In genomic region chr12:84191770-84192169, GRCm38 (mm10) we compare ENCODE assay signal across 8 mouse cellular contexts. TPM values are rescaled to one million over a fixed set of nuclear protein-coding genes. Genes with fewer than 3 reads are reported as not detected.
DNase-seq lines count a peak whose midpoint lies in the region; ATAC-seq and TF ChIP-seq lines count a peak whose summit lies in the region.

No protein-coding gene starts in this region.

- H3K36me3 ChIP-seq in erythroblast, embryonic 14.5 days (ENCODE audit: control insufficient read depth), result peaks cover 64% of the 10 kb centered on the region
- H3K36me3 ChIP-seq in CH12.LX (replicated peaks in 1 of 2; ENCODE audit: control insufficient read depth in 1 of 2, insufficient read depth in 1 of 2, low read length in 1 of 2), result peaks cover 2 to 29% of the 10 kb centered on the region in 2 experiments
- no peaks in the 10 kb centered on the region for H3K36me3 ChIP-seq in forebrain, embryonic 15.5 days
- peaks cover 32% of the 10 kb centered on the region for H3K36me3 ChIP-seq in liver, embryonic 15.5 days (replicated peaks)

- in situ Hi-C loops in CH12.LX (cut with MboI; ENCODE audit: low pct_ligation_motif_present, low pct_unique_long_range_greater_than_20kb, low sequenced_read_pairs), result no loop called here

- no peak overlapping the region for H3K27ac ChIP-seq in CH12.LX (ENCODE audit: insufficient read depth, low read depth)
- no peak overlapping the region for H3K27ac ChIP-seq in forebrain, embryonic 15.5 days (replicated peaks)
- H3K27ac ChIP-seq in liver, embryonic 15.5 days (replicated peaks), result peak overlapping the region; percentile 97

- TF ChIP-seq POLR2A in CH12.LX (IDR thresholded peaks at IDR 0.05; ENCODE audit: low read depth, low read length), result no peak

- peak overlapping the region; percentile 96 for H3K9ac ChIP-seq in CH12.LX (ENCODE audit: insufficient read depth, low read depth)
- peak overlapping the region; percentile 85; the same call in 1 of the 2 replicates for H3K9ac ChIP-seq in forebrain, embryonic 15.5 days (replicated peaks)
- H3K9ac ChIP-seq in liver, embryonic 15.5 days, result peak overlapping the region; percentile 99

- ATAC-seq in erythroblast, adult 5-6 weeks (replicated peaks; ENCODE audit: low FRiP score, poor library complexity, severe bottlenecking), result no peak
- no peak for ATAC-seq in forebrain, embryonic 15.5 days (replicated peaks)
- ATAC-seq in liver, embryonic 15.5 days (ENCODE audit: insufficient read depth), result peak; percentile 39

- H3K4me2 ChIP-seq in CH12.LX (ENCODE audit: insufficient read depth, low read depth, poor library complexity, severe bottlenecking), result peak overlapping the region; percentile 55
- peak overlapping the region; percentile 95 for H3K4me2 ChIP-seq in forebrain, embryonic 15.5 days (replicated peaks)
- H3K4me2 ChIP-seq in liver, embryonic 15.5 days, result peak overlapping the region; percentile 84

- dilution Hi-C loops in CH12.LX (cut with MboI; ENCODE audit: extremely low pct_ligation_motif_present, extremely low pct_unique_long_range_greater_than_20kb, low sequenced_read_pairs), result no loop called here

- no peaks in the 10 kb centered on the region for H3K27me3 ChIP-seq in erythroblast, embryonic 14.5 days (ENCODE audit: control insufficient read depth)
- no peaks in the 10 kb centered on the region for H3K27me3 ChIP-seq in CH12.LX (replicated peaks)
- H3K27me3 ChIP-seq in forebrain, embryonic 15.5 days, result no peaks in the 10 kb centered on the region
- no peaks in the 10 kb centered on the region for H3K27me3 ChIP-seq in liver, embryonic 15.5 days

- H3K4me1 ChIP-seq in erythroblast, embryonic 14.5 days (ENCODE audit: control insufficient read depth), result peaks cover 89% of the 10 kb centered on the region
- peaks cover 37 to 75% of the 10 kb centered on the region in 2 experiments for H3K4me1 ChIP-seq in CH12.LX (ENCODE audit: control insufficient read depth in 1 of 2, insufficient read depth in 2 of 2)
- H3K4me1 ChIP-seq in forebrain, embryonic 15.5 days, result peaks cover 65% of the 10 kb centered on the region
- peaks cover 84% of the 10 kb centered on the region for H3K4me1 ChIP-seq in liver, embryonic 15.5 days (replicated peaks)

- H3K9me3 ChIP-seq in erythroblast, embryonic 14.5 days (ENCODE audit: control insufficient read depth, low read length), result peaks cover 4% of the 10 kb centered on the region
- peaks cover 7% of the 10 kb centered on the region for H3K9me3 ChIP-seq in CH12.LX (replicated peaks; ENCODE audit: low read length)
- no peaks in the 10 kb centered on the region for H3K9me3 ChIP-seq in forebrain, embryonic 15.5 days
- H3K9me3 ChIP-seq in liver, embryonic 15.5 days (replicated peaks), result no peaks in the 10 kb centered on the region; the same call in 1 of the 2 replicates

- no peak for TF ChIP-seq RAD21 in CH12.LX (IDR thresholded peaks at IDR 0.05; ENCODE audit: low read depth, low read length)

- peaks cover 40% of the 10 kb centered on the region for H3K79me2 ChIP-seq in CH12.LX (replicated peaks; ENCODE audit: control insufficient read depth, extremely low read depth, insufficient read depth, poor library complexity, severe bottlenecking)

- TF ChIP-seq EP300 in CH12.LX (IDR thresholded peaks at IDR 0.05; ENCODE audit: low read length), result no peak

- DNase-seq in CH12.LX (ENCODE audit: extremely low read depth), result no peak
- DNase-seq in spleen, postnatal 10 days (ENCODE audit: low spot score in 2 of 2), result no peak
- DNase-seq in adrenal gland, postnatal 36 days, result no peak
- DNase-seq in layer of hippocampus, adult 9-11 months, result no peak

- WGBS in forebrain, embryonic 15.5 days, result 10% methylated on average over 5 of the region's 5 CpGs
- WGBS in liver, embryonic 15.5 days (ENCODE audit: insufficient replicate concordance), result 10% methylated on average over 5 of the region's 5 CpGs

- no peak for TF ChIP-seq CTCF in CH12.LX (conservative IDR thresholded peaks at IDR 0.05 in 1 of 2, IDR thresholded peaks at IDR 0.05 in 1 of 2; ENCODE audit: low read depth in 2 of 2, low read length in 2 of 2)

- H3K4me3 ChIP-seq in erythroblast, embryonic 14.5 days (replicated peaks), result peak overlapping the region; percentile 88
- peak overlapping the region; percentile 71 to 92 (median 71) for H3K4me3 ChIP-seq in CH12.LX (replicated peaks in 1 of 3; ENCODE audit: low read depth in 2 of 3, low read length in 2 of 3, poor library complexity in 1 of 3)
- H3K4me3 ChIP-seq in forebrain, embryonic 15.5 days, result peak overlapping the region; percentile 82
- H3K4me3 ChIP-seq in liver, embryonic 15.5 days (replicated peaks), result peak overlapping the region; percentile 94

TF ChIP-seq in CH12.LX, 34 proteins besides CTCF, POLR2A, EP300 and RAD21:
- TF ChIP-seq UBTF (IDR thresholded peaks at IDR 0.05; ENCODE audit: low read depth, low read length), result no peak
- TF ChIP-seq POLR2AphosphoS2 (IDR thresholded peaks at IDR 0.05; ENCODE audit: low read depth, low read length), result no peak
- no peak for TF ChIP-seq NRF1 (IDR thresholded peaks at IDR 0.05; ENCODE audit: low read depth, low read length)
- TF ChIP-seq E2F4 (IDR thresholded peaks at IDR 0.05; ENCODE audit: insufficient replicate concordance, low read depth, low read length), result no peak
- TF ChIP-seq KAT2A (IDR thresholded peaks at IDR 0.05; ENCODE audit: insufficient replicate concordance, low read length), result no peak
- no peak for TF ChIP-seq MEF2A (IDR thresholded peaks at IDR 0.05; ENCODE audit: borderline replicate concordance, low read depth, low read length)
- TF ChIP-seq MAZ (IDR thresholded peaks at IDR 0.05; ENCODE audit: low read depth, low read length), result no peak
- no peak for TF ChIP-seq ZNF384 (IDR thresholded peaks at IDR 0.05; ENCODE audit: low read depth, low read length)
- no peak for TF ChIP-seq CHD1 (IDR thresholded peaks at IDR 0.05; ENCODE audit: low read depth, low read length)
- no peak for TF ChIP-seq ZKSCAN1 (IDR thresholded peaks at IDR 0.05; ENCODE audit: borderline replicate concordance, low read depth, low read length)
- no peak for TF ChIP-seq ZMIZ1 (IDR thresholded peaks at IDR 0.05; ENCODE audit: low read depth, low read length)
- no peak for TF ChIP-seq CHD2 (IDR thresholded peaks at IDR 0.05; ENCODE audit: low read length)
- TF ChIP-seq ETS1 (conservative IDR thresholded peaks at IDR 0.05; ENCODE audit: low read depth, low read length), result no peak
TF ChIP-seq in CH12.LX: peak in this region for 0.

RNA-seq across cellular contexts. Expression of gene Elmsan1, which starts 26.9 kb away (rescaled TPM):
- 2.1 and 2.8 TPM in 2 replicates for polyA plus RNA-seq in erythroblast, embryonic 14.5 days (2012)
- 5.4 and 12.7 TPM in 2 replicates for total RNA-seq in erythroblast, adult 5-6 weeks (2015; ENCODE audit: low replicate concordance)
- 8.0 and 11.4 TPM in 2 replicates for total RNA-seq in erythroblast, adult 5-6 weeks (2017; ENCODE audit: low replicate concordance)
- total RNA-seq in CH12.LX (2012; rRNA removed) (5.6 TPM in 2 replicates), CH12.LX (2014; rRNA removed) (2.0 and 2.2 TPM in 2 replicates)
- polyA plus RNA-seq in CH12.LX (2012; ENCODE audit: insufficient read length, low read depth), result 12.4 and 14.3 TPM in 2 replicates
- 4.3 and 5.0 TPM in 2 replicates for polyA plus RNA-seq in forebrain, embryonic 15.5 days (2015; fragmentation: Nextera tagmentation; extraction: Ambion mirVana)
- 7.7 and 8.7 TPM in 2 replicates for polyA plus RNA-seq in liver, embryonic 15.5 days (2015; fragmentation: Nextera tagmentation; extraction: Ambion mirVana)
- 10 to 100 TPM; 18.1 to 23.8 TPM for total RNA-seq in adrenal gland, postnatal 36 days (2021)

RNA-seq across cellular contexts. Expression of gene Pnma1, which starts 43.5 kb away (rescaled TPM):
- polyA plus RNA-seq in erythroblast, embryonic 14.5 days (2012), result 0.02 and 0.03 TPM in 2 replicates
- total RNA-seq in erythroblast, adult 5-6 weeks (2015; ENCODE audit: low replicate concordance), result 1.5 and 4.4 TPM in 2 replicates
- total RNA-seq in erythroblast, adult 5-6 weeks (2017; ENCODE audit: low replicate concordance), result 1.0 and 4.5 TPM in 2 replicates
- total RNA-seq in CH12.LX (2012; rRNA removed), result 0.13 and 0.21 TPM in 2 replicates
- total RNA-seq in CH12.LX (2014; rRNA removed), result not detected in 2 replicates
- polyA plus RNA-seq in CH12.LX (2012; ENCODE audit: insufficient read length, low read depth), result 0.30 TPM in 2 replicates
- 6.0 and 6.5 TPM in 2 replicates for polyA plus RNA-seq in forebrain, embryonic 15.5 days (2015; fragmentation: Nextera tagmentation; extraction: Ambion mirVana)
- polyA plus RNA-seq in liver, embryonic 15.5 days (2015; fragmentation: Nextera tagmentation; extraction: Ambion mirVana), result 0.16 and 0.24 TPM in 2 replicates
- under 1 TPM; 0.23 to 0.26 TPM for total RNA-seq in adrenal gland, postnatal 36 days (2021)
